Mouse (Mus musculus): ENCODE results near the gene Gm29094.

Gene Gm29094

DNA sequence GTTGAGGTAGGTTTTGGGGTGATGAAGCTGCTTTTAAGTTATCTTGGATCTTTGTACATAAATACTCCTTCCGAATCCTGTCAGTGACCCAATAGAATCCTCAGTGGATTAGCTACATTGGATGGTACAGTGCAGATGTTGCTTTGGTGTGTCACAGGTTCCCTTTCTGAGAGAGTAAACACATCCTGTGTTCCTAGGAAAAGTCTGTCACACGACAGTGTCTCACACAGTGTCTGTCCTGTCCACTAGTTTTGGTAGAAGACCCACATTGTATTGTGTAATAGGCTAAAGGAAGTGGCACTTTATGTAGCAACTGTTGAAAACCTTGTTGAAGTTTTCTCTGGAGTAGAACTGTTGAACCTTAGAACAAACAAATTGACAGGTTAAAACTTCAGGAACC is 54.2 kb downstream of the Gm29094 start:
- DNase-seq (ENCODE audit: low spot score): no peak

DNA sequence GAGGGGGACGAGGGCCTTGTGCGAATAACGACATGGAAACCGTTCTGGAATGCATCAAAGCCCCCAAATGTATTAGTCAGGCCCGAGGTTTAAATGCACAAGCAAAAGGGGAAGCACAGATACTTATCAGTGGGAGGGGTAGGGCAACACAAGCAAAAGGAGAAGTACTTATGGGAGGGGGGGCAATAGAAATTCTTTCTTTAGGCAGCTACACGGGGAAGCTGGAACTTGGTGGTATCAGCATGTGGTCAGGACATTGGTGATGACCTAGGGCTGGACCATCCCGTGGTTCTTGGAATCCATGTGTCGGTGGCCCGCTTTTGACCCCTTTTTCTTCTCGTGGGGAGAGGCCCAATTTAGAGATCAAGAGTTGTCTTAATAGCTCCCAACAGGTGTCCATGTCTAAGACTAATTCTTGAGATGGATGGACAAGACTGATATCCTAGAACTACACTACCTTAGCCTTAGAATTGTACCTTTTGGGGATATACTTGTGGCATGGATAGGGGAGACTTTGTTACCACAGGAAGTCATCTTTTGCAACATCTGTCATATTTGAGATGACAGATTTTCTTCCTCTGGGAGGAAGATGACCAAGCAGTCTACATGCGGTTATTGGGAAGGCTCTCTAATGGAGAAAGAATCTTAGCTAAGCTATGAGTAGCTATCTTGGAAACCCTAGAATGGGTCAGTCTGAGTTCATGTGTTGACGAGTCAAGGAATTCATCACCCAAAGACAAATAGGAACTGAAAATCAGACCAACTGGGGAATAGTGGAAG is 57.6 kb downstream of the Gm29094 start:
- no peak for DNase-seq (ENCODE audit: low spot score)

DNA sequence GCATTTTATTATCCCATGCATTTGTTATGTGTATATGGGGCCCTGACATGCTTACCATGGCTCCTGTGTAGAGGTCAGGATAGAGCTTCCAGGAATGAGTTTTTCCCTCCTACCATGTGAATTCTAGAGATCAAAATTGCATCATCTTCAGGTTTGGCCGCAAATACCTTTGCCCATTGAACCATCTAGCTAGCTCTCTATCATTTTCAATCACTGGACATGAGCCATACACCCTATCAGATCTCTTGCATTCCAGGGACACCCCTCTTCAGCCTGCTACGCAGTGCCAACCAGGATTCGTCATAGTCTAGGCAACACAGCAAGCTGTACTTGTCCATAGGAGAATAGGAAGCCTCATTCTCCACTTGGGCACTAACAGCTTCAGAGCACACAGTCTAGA is 64.8 kb downstream of the Gm29094 start:
- DNase-seq (ENCODE audit: low spot score): no peak

DNA sequence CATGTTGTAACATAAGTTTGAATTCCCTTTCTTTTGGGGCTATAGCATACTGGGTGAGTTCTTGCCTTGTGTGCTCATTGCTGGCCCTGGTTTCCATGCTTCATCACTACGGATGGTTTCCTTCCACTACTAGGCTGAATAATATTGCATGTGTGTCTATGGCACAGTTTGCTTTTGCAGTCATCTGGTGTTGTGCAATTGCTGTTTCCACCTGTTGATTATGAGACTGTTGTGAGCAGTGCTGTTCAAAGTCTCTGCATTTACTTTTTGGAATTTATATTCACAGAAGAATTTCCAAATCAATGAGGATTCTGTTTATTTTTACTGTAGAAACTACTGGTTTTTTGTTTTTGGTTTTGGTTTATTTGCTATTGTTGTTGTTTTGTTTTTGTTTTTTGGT is 65.4 kb downstream of the Gm29094 start:
- no peak for DNase-seq (ENCODE audit: low spot score)
